Mouse (Mus musculus): ENCODE data around the gene Abcb9.

Abcb9 gene

DNA sequence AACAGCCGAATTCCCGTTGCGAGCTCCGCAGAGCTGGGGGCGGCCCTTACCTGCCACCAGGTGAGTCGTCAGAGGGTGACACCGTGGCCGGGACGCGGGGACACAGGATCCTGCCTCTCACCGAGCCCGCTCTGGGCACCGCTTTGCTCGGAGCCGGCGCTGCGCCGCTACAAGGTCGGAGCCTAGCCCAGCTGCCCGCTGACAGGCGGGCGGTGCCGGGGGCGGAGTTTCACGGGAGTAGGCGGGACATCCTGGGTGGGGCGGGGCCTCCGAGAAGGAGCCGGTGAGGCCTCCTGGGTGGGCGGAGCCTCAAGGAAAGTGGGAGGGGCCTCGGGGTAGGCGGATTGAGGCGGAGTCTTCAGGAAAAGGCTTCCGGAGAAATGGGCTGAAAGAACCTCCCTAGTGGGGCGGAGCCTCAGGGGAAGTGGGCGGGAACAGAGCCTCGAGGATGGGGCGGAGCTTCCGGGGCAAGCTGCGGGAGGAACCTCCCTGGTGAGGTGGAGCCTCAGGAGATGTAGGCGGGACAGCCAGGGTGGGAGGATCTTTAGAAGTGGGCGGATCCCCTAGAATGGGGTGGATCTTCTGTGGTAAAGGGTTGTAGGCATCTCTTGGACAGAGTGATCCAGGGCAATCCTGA lies at the start of gene Abcb9:
TSS of gene Abcb9 (minus strand) at position 203 of the 637 bp plus-strand sequence.
- peak; percentile 73 for DNase-seq (ENCODE audit: low read depth, low spot score)

DNA sequence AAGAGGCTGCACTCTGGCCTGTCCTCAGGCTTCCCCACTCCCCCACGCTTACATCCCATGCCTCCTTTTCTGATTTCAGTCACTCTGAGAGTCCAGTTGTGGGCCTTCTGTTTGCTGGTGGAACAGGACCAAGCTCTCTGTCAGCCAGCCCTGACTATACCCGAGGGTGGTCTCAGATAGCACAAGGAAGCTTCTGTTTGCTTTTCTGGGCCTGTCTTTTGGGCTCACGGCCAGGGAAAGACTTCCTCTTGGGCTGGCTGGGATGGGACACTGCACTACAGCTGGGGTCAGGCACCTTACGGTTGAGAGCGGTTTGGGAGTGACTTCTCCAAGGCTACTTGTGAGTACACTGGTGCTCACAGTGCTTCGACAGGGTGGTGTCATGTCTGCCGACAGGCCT lies 42.5 kb upstream of the Abcb9 start:
- DNase-seq (ENCODE audit: low read depth, low spot score), result no peak

DNA sequence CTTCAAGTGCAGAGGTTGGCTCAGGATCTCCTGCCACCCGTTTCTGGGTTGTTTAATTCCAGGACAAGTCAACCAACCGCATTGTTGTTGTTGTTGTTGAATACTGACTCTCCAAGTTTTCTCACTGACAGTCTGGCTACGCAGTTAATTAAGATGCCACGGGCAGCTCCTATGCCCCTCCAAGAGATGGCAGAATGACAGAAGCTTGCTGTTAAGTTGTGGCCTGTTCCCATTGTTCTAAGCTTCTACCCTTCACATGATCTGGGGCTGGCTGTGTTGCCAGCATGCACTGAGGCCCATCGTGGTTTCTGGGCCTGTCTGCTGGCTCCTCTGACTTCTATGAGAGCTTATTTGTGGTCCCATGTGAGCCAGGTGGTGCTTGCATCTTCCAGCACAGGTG lies 38.7 kb upstream of the Abcb9 start:
- no peak for DNase-seq (ENCODE audit: low read depth, low spot score)

DNA sequence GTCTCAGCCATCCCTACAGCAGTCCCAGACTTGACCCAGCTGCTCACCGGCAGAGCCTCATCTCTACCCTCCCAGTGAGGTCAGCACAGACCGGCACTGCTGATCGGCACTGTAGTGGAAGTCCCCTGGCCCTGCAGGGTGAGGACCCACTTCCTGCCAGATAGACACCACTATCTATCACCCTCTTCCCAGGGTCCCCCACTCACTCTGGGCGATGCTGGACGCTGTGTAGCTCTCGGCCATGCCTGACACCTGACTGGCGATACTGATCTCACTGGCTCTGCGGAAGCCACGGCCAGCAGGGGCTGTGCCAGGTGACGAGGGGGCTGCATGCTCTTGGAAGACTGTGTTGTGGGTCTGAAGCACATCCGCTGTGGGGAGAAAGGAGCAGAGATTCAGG lies 29.5 kb upstream of the Abcb9 start:
- no peak for DNase-seq (ENCODE audit: low read depth, low spot score)

DNA sequence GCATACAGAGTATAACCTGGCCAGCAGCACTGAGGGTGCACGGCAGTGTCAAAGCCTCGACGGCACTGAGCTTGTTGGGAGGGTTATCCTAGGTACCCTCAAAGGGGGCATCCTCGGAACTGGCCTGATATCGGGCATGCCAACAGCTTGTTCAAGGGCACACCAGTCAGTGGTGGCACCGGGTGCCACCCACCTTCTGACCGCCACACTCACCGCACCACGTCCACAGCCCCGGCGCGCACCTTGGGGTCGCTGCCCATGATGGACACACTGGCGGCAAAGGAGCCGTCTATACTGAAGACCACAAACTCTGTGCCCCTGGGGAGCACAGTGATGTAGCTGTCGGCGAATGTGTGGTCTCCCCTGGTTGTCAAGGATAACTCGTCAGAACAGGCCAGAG lies 26.8 kb upstream of the Abcb9 start:
- DNase-seq (ENCODE audit: low read depth, low spot score), result no peak

DNA sequence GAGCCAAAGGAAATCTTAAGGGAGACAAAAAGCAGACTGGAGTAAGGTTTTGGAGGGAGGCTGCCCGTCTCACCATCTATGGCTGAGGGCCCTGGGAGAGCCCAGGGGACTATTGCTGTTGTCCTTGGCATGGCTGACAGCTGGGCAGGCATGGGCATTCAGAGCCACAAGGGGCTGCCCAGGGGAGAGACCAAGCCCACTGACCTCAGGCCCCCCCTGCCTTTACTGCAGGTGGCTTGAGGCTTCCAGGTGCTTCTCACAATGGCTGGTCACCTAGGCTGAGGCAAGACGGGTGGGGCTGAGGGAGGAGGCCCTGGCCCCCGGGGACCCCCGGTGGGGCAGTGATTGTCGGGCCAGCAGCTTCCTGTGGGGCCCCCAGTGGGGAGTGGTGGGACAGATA lies 23.6 kb upstream of the Abcb9 start:
- no peak for DNase-seq (ENCODE audit: low read depth, low spot score)

DNA sequence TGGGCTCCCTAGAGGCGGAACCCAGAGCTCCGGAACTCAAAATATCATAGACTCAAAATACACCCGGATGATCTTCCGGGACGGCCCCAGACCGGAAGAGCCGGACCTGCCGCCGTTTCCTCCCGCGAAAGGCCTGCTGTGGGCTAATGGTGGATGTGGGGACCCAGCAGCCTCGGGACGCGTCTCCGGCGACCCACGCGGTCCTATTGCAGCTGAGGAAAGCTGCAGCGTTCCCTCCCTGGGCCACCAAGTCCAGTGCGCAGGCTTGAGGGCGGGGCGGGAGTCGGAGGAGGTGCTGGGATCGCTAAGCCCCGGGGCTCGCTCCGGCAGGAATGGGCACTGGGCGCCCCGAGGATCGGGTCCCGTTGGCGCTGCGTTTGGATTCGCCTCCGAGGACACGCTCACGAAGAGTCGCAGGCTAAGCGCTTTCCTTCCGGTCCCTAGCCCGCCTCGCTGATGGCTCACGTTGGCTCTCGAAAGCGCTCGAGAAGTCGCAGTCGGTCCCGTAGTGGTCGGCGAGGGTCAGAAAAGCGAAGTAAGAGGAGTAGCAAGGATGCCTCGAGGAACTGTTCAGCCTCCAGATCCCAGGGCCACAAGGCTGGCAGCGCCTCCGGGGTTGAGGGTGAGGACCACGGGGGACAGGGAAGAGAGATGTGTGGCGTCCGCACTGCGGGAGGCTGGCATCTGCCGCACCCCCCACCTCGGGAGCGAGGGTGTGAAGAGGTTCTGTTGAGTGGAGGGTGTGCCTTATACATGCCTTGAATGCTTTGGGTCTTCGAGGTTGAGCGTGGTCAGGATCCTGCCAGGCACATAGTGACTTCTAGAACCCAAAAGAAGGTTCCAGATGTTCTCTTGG lies 20.6 kb upstream of the Abcb9 start, which contains the start of gene Arl6ip4:
TSS of gene Arl6ip4 (plus strand) at position 100 of the 856 bp plus-strand sequence.
- DNase-seq (ENCODE audit: low read depth, low spot score), result peak; percentile 61

DNA sequence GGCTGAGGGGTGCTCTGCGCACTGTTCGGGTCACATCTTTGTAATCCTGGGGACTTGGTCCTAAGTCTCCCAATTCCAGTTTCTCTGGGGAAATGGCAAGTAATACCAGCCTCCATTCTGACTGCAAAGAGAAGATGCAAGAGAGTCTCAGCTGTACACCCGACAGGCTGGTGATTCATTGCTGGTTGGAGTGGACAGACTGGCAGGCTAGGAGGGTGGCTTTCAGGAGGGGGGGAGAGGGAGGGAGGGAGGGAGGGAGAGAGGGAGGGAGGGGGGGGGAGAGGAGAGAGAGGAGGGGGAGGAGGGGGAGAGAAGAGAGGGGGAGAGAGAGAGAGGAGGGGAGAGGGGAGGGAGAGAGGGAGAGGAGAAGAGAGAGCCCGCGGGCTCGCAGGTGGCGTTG lies 19.9 kb upstream of the Abcb9 start:
- DNase-seq (ENCODE audit: low read depth, low spot score), result no peak

DNA sequence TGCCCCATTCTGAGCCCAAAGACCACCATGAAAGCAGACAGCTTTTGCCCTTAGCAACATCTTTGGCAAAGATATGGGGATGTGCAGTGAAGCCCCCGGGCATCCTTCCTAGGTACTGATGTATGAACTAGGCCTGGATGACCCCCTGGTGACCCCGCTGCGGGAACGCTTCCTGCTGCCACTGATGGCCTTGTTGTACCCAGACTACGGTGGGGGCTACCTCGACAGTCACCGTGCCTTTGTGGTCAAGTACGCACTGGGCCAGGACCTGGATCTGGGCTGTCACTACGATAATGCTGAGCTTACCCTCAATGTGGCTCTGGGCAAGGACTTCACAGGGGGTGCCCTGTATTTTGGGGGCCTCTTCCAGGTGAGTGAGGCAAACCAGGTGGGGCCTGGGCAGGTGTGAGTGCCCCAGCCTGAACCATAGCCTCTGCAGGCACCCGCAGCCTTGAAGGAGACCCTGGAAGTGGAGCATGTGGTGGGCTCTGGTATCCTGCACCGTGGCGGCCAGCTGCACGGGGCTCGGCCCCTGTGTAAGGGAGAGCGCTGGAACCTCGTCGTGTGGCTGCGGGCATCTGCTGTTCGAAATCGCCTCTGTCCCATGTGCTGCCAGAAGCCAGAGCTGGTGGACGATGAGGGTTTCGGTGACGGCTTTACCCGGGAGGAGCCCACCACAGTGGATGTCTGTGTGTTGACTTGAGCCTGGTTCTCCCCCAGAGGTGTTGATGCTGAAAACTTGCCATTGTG lies 18.9 kb upstream of the Abcb9 start:
- no peak for DNase-seq (ENCODE audit: low read depth, low spot score)

DNA sequence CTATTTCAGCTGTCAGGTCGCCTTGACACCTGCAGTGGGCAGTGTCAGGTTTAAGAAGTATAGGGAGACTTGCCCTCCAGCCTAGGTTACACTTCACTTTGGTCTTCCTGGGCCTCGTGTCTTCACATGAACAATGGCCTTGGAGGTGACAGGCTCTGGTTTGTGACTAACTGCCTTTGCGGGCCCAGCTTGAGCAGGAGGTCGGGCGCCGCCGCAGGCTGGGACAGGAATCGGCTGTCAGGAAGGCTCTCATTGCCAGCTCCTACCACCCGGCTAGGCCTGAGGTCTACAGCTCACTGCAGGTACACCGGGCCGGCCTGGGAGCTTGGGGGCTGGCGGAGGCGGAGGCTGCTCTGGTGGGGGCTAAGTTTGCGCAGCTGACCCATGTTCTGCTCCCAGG lies 17.4 kb upstream of the Abcb9 start:
- no peak for DNase-seq (ENCODE audit: low read depth, low spot score)

DNA sequence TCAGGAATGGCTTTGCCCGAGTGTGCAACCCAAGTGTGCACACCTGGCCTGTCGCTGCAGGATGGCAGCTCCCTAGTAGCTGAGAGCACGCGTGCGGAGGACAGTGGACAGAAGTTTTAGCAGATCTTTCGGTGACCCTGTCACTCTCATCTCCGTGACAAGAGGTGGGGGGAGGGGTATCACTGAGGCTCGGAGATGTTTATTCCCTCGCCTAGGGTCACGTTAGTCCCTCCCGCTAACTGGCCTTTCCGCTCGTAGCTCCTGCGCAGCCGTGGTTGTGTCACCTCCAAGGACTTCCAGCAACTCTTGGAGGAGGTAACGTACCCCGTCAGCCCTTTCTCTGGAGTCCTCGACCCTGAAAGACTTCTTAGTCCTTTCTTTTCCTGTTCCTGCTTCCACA lies 16.9 kb upstream of the Abcb9 start:
- no peak for DNase-seq (ENCODE audit: low read depth, low spot score)

DNA sequence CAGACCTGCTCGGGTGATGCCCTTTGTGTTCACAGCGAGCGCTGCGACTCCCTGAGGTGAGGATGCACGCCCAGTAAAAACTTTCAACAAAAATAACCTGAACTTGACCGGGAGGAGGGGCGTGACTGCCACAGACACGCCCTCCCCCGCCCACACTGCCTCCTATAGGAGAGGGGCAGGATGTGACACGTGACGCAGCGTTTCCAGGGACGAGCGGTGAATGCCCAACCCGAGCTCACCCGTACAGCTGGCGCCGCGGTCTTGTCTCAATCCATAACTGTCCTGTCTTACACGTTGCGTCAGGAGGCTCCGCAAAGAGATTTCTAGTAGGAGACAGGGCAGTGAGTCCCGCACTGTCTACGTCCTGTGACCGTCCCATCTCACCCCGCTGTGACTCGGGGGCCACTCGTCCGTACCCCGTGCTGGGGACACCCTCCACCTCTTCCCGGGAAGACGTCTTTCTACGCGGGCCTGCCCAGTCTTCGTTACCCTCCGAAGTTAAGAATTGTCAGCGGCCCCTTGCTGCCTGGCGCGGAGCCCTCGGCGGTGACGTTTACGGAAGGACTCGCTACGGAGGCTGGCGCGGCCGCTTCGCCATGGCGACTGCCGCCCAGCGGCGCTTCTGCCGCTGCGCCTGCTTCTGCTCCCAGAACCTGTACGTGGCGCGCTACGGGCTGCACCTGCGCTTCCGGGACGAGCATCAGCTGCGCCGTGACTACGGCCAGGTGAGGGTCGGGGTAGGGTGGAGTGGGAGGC lies 16.3 kb upstream of the Abcb9 start, which contains the start of gene Ogfod2:
TSS of gene Ogfod2 (plus strand) at position 556 of the 756 bp plus-strand sequence.
- peak; percentile 96 for DNase-seq (ENCODE audit: low read depth, low spot score)

DNA sequence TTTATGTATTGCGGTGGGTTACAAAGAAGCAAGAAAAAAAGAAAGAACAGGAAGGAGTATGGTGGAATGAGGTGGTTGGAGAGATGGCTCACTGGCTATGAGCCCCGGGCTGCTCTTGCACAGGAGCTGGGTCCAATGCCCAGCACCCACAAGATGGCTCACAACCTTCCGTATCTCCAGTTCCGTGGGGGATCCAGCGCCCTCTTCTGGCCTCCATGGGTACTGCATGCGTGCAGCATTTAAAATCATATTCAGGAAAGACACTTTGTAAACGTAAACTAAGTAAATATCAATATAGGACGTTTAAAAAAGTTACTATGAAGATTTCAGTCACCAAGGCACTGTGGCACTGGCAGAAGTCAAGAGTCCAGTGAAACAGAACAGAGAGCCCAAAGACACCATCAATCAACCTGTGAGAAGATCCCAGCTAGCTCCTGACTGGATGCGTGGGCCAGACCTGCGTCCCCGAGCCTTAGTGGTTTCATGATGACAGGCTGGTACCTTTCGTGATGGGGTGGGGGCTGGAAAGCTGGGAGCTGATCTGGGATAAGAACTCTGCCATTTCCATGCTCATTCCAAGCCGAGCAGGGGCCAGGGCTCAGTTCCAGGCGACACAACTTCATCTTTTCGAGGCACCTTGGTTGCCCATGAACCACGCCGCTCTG lies 15.6 kb upstream of the Abcb9 start:
- DNase-seq (ENCODE audit: low read depth, low spot score), result no peak

DNA sequence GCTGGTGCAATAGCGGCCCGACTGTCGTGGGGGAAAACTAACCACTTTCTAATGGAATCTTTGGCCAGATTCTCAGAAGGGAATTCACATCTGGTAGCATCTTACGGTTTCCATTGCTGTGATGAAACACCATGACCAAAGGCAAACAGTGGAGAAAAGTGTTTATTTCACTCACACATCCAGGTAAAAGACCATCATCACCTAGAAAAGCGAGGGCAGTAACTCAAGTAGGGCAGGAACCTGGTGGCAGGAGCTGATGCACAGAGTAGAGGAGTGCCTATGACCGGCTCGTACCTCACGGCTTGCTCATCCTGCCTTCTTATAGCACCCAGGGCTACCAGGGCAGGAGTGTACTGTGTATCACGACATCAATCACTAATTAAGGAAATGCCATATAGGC lies 8.0 kb upstream of the Abcb9 start:
- DNase-seq (ENCODE audit: low read depth, low spot score), result no peak

DNA sequence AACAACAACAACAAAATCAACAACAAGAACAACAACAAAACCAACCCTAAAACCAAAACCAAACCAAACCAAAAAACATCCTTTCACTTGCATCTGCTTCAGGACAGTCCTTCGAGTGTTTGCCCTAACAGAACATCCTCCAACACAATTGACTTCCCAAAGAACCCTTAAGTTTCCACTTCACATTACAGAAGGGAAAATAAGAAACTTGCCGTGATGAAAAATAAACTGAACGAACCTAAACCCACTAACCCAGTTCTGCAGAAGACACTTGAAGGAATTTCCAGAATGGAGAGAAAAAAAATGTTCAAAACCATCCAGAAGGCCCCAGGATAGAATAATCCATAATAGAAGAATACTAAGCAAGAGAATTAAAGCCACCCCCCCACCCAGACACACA lies 7.4 kb upstream of the Abcb9 start:
- no peak for DNase-seq (ENCODE audit: low read depth, low spot score)

DNA sequence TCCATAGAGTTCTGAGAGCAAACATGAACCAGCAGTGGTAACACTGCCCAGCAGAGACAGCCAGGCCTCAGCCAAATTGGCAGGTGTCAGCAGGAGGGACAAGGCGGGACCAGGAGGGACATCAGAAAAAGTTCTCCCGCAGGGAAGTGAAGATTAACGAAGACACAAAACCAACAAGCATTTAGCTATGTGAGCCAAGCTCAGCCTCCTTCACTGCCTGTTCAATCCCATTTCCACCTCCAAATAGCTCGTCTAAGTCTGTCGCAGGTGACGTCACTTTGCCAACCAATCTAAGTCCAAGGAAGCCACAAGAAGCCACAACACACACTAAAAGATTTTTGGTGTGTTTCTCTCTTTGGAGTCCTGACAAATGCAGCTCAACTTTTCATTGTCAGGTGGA lies 6.7 kb upstream of the Abcb9 start:
- DNase-seq (ENCODE audit: low read depth, low spot score), result no peak

DNA sequence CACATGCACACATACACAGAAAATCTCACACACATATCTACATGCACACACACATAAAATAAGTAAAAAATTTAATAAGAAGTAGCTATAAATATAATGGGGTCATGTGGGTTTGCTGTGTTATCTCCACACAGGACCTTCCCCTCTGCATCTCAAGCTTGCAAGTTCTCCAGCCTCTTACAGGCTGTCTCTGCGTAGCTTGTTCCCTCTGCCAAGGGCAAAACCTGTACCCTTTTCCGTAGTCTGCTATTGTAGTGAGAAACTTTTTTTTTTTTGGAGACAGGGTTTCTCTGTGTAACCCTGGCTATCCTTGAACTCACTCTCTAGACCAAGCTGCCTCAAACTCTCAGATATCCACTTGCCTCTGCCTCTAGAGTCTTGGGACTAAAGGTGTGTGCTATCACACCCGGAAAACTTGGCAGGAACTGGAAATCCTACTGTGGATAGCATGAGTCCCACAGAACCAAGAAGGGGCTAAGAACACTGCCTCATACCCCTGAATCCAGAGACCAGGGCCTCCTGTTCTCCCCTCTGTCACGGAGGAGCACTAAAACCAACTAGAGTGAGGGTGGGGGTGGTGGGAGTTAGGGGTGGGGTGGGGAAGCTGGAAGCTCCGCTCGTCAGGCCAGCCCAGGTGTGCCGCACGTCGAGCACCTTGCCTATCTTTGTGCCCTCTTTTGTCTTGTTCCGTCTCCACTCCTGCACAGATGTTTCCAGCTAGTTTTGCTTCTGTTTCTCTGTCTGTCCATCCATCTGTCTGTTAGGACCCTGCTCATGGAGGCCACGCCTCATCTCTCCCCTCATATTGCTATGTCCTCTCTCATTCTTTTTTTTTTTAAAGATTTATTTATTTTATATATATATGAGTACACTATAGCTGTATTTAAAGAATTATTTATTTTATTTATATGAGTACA lies 4.8 kb upstream of the Abcb9 start:
- no peak for DNase-seq (ENCODE audit: low read depth, low spot score)

DNA sequence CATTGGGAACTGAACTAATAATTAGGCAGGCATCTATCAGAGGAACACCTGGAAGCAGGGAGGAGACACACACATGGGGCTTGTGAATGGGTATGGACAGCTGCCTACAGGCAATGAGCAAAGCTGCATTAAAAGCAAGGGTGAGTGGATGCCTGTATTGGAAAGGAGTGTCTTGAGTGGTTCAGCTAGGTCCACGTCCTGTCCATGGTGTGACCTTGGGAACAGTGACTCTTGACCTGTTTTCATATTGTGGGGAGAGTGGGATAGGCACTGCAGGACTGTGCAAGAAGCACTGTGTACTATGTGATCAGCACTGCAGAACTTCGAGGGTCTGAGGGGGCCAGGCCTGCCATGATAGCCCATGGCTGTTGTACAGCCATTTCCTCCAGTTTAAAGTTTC lies 3.3 kb upstream of the Abcb9 start:
- no peak for DNase-seq (ENCODE audit: low read depth, low spot score)

DNA sequence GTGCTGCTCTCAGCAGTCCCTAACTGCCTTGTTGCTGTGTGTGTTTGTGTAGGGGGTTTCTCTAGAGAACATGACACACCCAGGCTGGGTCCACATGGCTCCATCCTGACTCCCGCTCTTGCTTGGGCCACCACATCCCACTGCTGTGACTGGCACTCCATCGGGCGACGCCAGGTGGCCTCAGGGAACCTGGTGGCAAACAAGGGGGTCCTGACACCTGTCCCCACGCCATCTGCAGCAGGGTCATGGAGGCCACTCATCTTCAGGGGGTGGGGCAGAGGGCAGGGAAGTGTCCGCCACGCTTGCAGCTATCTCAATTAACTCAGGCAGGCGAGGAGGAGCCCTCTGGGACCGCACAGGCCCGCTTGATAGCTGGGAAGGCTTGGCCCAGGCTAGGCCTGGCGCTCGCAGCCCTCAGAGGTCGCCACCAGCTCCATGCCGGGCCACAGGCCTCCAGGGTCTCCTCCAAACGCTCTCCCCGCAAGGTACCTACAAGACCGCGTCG lies 469 bp downstream of the Abcb9 start:
- no peak for DNase-seq (ENCODE audit: low read depth, low spot score)
